Mouse (Mus musculus): ENCODE data around the gene Sf3b3.
A peak's percentile ranks its signal among the peaks of the same experiment; 100 is the strongest.
"Not testable (repeated sequence)": the region's sequence is repeated elsewhere in the genome, so short reads cannot be mapped to it uniquely, and the experiment has no call there.

The Sf3b3 gene

DNA sequence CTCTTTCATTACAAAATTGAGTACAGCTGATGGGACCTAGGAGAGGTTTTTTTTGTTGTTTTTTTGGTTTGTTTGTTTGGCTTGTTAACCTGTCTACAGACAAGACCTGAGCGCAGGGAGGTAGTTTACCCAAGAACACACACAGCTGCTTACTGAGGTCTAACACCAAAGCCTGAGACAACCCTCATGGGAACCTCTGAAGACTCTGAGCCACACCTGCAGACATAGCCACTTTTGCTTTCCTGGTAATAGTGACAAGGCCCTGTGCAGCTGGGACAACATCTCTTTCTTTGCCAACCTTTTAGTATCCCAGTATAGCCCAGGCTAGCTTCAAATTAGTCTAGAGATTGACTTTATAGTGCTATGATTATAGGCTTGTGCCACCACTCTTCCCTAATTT lies 40.4 kb downstream of the Sf3b3 start:
- DNase-seq (ENCODE audit: low spot score): no peak

DNA sequence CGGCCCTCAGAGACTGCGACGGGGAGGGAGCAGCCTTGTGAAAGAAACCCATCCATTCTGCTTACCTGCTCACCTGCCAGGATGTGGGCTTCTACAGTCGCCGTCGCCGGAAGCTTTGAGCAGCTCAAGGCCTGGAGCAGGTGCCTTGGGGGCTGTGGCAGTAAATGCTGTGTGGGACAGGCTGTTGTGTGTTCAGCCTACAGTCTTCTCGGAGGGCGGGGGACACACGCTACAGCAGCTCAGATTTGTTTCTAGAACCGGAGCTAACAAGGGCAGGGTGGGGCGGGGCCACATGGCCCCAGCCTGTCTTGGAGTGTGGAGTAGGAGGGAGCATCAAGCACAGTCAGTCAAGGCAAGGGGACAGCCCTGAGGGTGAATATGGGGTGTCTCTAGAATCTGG lies 40.9 kb downstream of the Sf3b3 start, which contains the start of gene Il34:
Gene Il34, minus strand, starts transcription at position 256 of the 400 bp plus-strand sequence.
- DNase-seq (ENCODE audit: low spot score): no peak

DNA sequence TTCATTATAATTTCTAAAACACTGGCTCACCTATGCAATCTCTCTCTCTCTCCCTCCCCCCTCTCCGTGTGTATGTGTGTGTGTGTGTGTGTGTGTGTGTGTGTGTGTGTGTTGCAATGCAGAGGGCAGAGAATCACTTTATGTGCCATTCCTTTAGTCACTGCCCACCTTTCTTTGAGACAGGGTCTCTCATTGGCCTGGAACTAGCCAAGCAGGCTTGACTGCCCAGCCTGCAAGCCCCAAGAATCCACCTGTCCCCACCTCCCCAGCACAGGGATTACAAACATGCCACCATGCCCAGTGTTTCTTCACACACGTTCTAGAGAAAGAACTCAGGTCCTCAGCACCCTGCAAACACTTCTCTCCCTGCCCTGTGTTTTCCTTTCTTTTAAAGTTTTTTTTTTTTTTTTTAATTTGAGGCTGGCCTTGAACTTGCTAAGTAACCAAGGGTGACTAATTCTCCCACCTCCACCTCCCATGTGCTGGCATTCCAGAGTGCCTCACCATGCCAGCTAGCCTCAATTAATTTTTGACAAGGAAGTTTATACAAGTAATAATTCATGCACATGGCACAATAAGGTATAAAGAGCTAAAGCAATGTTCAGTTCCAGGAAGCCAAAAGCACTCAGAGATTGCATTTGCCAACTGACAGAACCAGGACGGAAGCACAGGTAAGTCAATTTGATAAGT lies 41.6 kb downstream of the Sf3b3 start:
- DNase-seq (ENCODE audit: low spot score): no peak

DNA sequence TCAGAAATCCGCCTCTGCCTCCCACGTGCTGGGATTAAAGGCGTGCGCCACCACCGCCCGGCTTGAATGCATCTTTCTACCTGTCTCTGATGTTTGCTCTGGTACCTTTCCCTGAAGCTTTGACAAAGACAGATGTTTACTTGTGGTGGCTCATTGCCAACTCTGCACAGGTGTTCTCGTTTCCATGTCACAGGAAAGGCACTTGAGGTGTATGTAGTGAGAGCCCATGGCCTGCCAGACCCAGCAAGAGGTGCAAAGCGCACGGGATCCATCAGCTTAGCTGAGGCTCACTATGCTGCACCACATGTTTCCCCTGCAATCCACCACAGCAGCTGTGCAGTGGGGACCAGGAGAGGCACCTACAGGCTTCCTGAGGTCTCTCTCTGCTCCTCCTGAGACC lies 42.7 kb downstream of the Sf3b3 start:
- DNase-seq (ENCODE audit: low spot score): no peak

DNA sequence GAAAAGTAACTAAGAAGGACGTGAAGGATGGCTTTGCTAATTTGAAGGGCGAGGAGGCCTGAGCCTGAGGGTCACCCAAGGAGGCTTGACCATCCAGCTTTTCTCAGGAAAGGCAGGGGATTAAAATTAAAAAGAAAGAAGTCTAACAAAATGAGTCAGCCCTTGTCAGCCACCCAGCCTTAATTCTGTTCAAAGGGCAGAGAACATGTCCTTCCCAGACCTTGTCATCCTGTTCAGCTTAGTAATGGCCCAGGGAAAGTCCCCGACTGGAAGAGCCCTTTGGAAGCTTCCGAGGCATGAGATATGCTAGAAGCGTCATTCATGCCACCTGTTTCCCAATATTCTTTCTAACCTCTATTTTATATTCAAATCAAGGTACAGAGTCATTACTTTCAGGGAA lies 43.6 kb downstream of the Sf3b3 start:
- DNase-seq (ENCODE audit: low spot score): no peak

DNA sequence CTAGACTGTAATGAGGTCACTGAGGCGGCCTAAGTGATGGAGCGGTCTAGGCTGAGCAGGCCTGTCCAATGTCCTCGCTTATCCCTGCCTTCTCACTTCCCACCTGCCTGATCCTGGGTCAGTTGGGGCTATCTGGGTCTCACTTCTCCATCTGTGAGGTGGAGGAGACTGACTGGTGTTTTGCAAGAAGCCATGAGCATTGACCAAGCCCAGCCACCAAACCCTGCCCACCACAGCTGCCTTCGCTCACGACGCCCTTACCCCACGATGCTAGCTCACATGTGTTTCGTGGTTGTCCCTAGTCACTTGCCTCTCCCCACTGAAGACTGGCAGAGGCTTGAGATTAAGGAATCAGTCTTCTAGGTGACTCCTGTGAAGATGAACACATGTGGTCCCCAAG lies 49.5 kb downstream of the Sf3b3 start:
- DNase-seq (ENCODE audit: low spot score): no peak

DNA sequence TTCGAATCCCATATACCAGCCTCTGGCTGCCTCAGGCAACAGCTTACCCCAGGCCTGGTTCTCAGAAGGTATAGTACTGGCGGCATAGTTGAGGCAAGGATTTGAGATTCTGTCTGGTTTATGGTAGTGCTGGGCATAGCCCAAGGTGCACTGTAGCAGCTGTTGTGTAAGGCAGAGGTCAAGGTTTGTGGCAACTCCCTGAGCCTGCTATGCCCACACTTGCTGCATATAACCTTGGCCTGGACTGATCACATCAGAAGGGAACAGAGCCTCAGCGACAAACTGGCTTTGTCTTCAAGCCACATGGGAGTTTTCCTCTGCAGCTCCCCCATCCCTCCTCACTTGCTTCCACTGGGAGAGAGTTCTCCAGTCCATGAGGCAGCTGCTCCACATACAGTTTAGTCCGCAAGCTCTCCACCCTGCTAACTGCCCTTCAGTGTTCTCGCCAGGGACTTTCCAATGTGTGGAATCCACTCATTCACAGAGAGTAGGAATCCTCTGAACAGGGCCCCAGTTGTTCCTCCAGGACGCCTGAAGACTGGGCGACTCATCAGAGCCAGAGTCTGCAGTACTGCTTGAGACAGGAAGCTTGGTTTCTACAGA lies 52.1 kb downstream of the Sf3b3 start:
- no peak for DNase-seq (ENCODE audit: low spot score)

DNA sequence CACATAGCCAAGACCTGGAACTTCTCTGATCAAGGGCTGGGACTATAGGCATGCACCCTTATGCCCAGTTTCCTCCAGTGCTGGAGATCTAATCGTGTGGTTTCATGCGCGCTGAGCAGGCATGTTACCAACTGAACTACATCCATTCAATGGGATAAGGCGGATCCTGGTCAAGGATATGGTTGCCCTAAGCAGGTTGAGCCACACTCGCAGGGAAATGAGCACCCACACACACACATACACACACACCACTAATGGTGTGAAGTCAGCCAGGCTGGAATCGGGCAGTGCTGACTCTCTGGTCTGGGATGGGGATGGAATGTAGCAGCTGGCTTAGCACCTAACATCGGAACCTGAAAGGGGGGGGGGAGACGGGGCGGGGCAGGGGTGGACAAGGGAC lies 52.7 kb downstream of the Sf3b3 start:
- peak; percentile 65 for DNase-seq (ENCODE audit: low spot score)

DNA sequence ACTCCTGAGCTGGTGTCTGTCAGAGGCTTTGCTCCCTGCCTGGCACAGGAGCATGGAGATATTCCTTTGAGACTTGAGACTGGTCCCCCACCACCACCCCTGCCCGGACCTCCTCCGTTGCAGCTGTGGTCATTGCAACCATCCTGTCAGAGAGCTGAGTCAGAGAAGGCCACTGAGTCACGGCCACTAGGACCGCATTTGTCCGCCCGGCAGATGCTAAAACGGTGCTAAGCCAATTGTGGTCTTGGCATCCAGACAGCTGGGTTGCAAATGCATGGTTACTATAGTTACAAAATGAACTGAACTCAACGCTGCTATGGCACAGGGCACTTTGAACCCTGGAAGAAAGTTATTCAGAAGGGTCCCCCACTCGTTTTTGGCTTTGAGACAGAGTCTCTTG lies 53.1 kb downstream of the Sf3b3 start:
- peak; percentile 83 for DNase-seq (ENCODE audit: low spot score)

DNA sequence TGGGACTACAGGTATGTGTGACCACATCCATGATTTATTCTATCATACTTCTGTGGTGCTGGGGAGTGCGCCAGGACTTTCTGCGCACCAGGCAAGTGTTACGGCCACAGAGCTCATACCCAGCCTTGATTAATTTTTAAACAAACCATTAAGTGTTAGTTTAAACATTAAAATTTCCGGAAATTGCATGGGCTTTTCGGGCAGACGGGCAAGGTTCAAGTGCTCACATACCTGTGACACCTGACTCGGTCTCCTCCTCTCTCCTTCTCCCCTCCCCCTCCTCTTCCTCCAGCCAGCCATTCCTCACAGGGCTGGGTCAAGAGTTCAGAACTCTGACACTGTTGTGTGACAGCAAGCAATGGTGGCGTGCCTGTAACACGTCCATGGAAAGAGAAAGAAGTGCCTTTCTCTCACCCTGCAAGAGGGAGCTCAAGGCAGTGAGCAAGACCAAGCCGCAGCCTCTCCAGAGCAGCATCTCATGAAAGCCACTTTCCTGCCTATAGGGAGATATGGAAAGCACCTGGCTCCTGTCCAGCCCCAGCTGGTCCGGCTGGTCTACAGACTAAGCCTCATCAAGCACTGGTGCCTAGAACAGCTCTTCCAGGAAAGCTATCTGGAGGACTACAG lies 53.9 kb downstream of the Sf3b3 start:
- DNase-seq (ENCODE audit: low spot score): peak; percentile 86

DNA sequence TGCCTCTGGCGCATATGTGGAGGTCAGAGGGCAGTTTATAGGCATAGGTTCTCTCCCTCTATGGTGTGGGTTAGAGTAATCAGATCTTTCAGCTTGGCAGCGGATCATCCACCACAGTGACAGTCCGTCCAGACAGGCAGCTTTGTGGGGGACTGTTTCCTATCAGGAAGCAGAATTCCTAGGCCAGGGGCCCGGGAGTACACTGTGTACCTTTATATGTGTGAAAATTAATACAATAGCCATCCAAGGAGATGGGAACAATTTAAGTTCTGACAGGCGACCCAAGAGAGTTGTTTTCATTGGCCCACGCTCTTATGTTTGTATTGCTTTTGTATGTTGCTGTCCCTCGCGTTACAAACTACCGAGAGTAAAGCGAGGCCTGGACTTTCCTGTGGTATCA lies 55.4 kb downstream of the Sf3b3 start:
- no peak for DNase-seq (ENCODE audit: low spot score)

DNA sequence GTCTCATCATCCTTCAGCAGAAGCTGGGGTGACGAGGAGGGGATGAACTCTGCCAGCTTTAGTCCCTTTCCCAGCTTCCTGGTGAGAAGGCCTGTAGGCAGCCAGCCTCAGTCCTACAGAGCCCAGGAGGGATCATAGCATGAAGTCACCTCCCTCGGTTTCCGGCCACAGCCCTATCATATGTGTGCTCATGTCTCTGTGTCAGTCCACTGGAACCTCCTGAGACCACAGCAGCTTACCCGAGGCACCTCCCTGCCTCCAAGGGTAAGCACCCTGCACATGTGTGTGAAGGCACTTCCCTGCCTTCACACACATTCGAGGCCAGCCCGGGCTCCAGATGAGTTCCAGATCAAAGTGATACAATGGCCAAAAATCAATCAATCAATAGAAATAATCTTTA lies 56.3 kb downstream of the Sf3b3 start:
- no peak for DNase-seq (ENCODE audit: low spot score)

DNA sequence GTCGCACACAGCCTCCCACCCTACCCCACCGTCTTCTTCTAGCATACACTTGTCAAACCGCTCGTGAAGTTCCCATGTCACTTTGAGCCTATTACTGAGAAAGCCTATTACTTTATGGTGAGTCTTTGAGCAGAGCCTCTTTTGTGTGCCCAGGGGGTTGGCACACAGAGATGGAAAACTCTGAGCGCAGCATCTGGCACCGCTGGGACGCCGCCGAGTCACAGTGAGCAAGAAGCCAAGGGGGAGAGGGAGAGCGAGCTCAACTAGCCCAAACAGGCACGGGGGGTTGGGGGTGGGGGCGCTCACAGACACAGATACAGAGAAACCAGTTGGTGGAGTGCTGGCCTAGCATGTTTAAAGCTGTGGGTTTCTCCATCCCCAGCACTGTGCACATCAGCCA lies 57.0 kb downstream of the Sf3b3 start:
- no peak for DNase-seq (ENCODE audit: low spot score)

DNA sequence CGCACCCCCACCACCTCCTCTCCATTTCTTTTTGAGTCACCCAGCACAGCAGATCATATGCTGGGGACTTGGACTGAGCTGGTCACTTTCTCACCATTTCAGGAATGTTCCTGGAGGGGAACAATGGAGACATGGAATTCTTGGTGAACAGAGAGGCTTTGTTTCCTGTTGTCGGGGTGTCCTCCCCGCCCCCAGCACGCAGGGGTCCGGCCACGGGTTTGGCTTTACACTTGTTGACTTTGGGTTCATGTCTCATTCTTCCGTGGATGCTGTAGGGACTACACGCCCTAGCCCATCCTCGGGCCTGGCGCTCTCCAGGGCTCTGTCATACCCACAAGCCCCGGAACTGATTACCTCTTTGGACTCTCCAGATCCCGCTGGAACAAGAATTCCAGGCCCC lies 57.6 kb downstream of the Sf3b3 start:
- DNase-seq (ENCODE audit: low spot score): no peak

DNA sequence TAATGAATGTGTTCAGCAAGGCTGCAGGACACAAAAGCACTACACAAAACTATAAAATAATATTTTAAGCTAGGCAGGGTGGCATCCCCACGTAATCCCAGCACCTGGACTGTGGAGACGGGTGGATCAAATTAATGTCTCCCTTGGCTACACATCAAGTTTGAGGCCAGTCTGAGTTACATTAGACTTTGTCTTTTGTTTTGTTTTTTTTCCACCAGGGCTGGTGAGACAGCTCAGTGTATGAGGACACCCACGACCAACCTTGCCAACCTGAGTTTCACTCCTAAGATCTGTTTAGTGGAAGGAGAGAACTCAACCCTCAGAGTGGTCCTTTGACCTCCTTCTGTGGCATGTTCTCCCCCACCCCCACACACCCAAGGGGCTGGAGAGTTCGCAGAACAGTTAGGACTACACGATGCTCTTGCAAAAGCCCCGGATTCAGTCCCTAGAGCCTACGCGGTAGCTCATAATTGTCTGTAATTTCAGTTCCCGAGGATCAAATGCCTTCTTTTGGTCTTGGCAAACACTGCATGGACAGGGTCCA lies 59.1 kb downstream of the Sf3b3 start:
- no peak for DNase-seq (ENCODE audit: low spot score)

DNA sequence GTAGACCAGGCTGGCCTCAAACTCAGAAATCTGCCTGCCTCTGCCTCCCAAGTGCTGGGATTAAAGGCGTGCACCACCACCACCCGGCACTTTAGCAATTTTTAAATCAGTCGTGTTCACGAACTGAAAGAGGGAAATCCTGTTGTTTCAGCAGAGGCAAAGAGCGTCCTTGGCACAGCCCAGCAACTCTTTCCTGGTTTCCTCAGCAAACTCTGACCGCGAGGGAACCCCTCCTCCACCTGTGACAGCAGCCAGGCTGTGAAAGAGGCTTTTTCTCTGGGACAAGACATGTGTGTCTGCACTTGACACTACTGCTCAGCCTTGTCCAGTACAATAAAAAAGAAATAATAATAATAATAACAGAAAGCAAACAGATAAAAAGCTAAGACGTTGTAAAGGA lies 59.7 kb downstream of the Sf3b3 start:
- no peak for DNase-seq (ENCODE audit: low spot score)

DNA sequence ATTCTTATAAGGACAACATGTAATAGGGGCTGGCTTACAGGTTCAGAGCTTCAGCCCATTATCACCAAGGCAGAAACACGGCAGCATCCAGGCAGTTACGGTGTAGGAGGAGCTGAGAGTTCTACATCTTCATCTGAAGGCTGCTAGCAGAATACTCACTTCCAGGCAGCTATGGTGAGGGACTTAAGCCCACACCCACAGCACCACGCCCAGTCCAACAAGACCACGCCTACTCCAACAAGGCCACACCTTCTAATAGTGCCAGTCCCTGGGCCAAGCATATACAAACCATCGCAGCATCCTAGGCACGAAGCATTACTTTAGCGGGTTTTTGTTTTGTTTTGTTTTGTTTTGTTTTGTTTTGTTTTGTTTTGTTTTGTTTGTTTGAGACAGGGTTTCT lies 60.1 kb downstream of the Sf3b3 start:
- not testable (repeated sequence) for DNase-seq (ENCODE audit: low spot score)

DNA sequence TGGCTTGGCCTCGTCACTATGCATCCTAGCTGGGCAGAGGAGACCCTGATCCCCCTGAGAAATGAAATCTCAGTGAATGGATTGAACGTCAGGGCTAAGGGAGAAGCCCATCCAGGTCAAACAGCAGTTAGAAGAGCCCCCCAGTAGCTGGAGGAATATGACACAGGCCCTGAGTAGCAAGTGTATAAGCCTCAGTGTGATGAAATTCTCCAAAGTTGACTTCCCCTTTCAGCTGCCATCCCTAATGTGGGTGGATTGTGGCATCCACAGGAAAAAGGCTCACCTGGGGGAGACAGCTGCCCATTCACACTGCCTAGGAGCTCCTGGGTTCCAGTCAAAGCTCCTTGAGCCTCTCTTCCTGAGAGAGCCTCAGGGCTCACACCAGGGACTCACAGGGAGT lies 61.2 kb downstream of the Sf3b3 start:
- no peak for DNase-seq (ENCODE audit: low spot score)

DNA sequence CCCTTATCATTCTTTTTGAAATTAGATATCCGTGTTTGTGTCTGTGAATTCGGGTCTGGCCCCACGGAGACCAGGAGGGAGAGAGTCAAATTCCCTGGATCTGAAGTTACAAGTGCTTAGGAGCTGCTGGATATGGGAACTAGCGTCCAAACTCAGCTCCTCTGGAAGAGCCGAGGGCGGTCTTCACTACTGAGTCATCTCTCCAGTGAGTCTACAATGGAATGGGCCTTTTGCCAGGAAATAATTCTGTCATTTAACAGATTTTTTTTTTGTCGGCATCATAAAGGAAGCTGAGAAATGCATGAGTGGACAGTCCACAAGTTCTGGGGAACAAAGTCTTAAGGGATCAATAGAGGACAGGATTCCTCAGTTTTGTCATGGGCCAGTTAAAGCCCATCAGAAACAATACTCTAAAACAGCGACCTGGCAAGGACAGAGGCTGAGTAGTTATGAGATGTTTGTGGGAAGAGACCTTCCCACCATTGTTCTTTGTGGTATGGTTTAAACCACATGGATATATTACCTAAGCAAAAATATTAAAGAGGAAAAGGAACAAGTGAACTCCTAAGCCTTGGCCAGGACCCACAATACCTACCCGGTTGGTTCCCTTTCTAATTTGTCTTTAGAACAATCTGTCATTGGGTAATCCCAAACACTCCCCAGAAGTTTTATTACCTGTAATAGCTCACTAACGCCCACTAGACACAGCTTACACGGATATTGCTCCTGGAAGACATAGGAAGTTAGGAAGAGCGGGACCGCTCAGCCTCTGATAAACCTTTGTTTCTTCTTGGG lies 66.5 kb downstream of the Sf3b3 start:
- DNase-seq (ENCODE audit: low spot score): peak; percentile 24

DNA sequence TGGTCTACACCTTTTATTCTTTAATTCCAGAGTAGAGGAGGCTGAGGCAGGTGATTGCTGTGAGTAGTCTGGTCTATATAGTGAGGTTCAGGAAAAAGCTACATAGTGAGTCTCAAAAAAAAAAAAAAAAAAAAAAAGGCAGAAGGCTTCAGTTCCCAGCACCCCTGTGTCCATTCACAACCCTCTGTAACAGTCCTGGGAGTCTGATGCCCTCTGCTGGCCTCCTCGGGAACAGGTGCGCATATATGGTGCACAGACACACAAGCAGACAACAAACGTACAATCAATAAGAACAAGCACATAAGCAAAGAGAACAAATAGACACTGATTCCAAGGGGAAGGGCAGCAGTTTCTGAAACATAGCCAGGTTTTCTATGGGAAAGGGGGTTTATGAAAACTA lies 70.3 kb downstream of the Sf3b3 start:
- no peak for DNase-seq (ENCODE audit: low spot score)

DNA sequence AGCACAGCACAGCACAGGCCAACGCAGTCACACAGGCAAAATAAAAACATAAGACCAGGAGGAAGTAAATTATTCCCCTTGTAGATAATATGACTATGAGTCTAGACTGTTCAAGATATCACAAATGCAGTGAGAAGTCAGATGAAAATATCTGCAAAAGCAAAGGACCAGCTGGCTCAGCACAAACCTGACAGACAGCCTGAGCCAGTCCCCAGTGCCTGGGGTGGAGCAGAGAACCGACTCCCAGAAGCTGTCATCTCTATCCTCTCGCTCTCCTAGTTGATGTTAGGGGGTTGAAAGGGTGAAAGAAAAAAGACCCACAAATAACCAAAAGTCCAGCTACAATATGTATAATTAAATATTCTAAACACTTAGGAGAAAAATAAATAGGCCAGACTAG lies 70.9 kb downstream of the Sf3b3 start:
- no peak for DNase-seq (ENCODE audit: low spot score)

DNA sequence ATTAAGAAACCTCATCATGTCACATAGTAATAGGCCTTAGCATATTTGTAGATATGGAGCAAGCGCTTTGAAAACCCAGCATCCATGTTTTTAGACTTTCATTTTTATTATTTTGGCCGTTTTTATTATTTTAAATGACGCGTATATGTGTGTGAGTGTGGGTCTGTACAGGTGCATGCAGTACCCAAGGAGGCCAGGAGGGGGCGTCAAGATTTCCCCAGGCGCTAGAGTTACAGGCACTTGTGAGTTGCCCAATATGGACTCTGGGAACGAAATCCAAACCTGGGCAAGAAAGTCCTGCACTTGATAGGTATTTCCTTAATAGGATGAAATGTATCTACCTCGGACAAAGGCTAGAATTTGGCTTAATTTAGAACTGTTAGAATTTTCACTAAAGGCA lies 71.3 kb downstream of the Sf3b3 start:
- no peak for DNase-seq (ENCODE audit: low spot score)

DNA sequence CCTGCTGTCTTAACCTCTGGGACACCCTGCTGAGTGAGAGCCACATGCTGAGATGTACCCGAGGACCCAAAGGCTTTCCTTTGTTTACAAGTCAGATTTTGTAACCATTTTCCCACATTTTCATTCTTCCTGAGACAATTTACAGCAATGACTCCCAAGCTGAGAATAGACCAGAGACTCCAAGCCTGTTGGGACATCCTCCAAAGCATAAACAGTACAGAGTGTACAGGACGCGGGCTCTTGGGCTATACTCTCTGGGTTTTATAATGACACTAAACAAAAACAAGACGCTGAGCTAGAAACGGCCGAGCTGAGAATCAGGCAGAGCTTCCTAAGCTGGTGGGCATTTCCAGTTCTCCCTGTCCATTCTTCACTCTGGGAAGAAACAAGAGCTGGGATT lies 71.9 kb downstream of the Sf3b3 start:
- DNase-seq (ENCODE audit: low spot score): no peak
